Mouse (Mus musculus): ENCODE results near the gene Setmar. TPM values are rescaled to one million over a fixed set of nuclear protein-coding genes. Genes with fewer than 3 reads are reported as not detected.

Gene Setmar
- total and polyA plus RNA-seq, 3 experiments = 1.7 to 2.1 TPM; not detected in 1

DNA sequence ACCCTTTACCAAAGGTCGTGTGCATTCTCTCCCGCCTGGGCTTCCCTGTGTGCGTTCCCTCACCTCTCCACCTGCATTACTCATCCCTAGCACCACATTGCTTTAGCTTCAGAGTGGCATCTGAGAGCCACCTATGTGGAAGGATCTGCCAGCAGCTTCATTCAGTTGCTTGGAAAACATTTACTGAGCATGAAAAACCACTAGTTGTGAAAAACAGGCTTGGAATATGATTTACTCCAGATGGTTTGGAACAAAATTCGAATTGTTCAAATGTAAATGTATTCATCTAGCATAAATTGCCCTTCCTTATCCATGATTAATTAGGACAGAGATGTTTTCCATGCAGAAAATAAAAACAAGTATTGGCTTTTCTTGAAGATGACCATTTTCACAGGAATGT is 7.5 kb upstream of the Setmar start:
- H3K27me3 ChIP-seq (ENCODE audit: control insufficient read depth in 1 of 2, insufficient read depth in 2 of 2, low read length in 2 of 2) = peaks cover 6 to 8% of the 10 kb centered on the region in 2 experiments
- no peak overlapping the region for H3K4me3 ChIP-seq (ENCODE audit: control insufficient read depth in 1 of 2, insufficient read depth in 1 of 2, low read depth in 2 of 2, low read length in 2 of 2)

GRCm38 (mm10) chr6:108058066-108058465 is 6.8 kb upstream of the Setmar start:
- no peaks in the 10 kb centered on the region for H3K79me2 ChIP-seq (ENCODE audit: control insufficient read depth, insufficient read depth, low read length, poor library complexity)
- no peaks in the 10 kb centered on the region for H3K36me3 ChIP-seq (ENCODE audit: control insufficient read depth in 1 of 2, insufficient read depth in 2 of 2, low read length in 2 of 2)
- no peaks in the 10 kb centered on the region for H3K9me3 ChIP-seq (replicated peaks; ENCODE audit: insufficient read depth, low read length)
- H3K27me3 ChIP-seq (ENCODE audit: control insufficient read depth in 1 of 2, insufficient read depth in 2 of 2, low read length in 2 of 2) = peaks cover 6 to 8% of the 10 kb centered on the region in 2 experiments
- H3K4me3 ChIP-seq (ENCODE audit: control insufficient read depth in 1 of 2, insufficient read depth in 1 of 2, low read depth in 2 of 2, low read length in 2 of 2) = no peak overlapping the region
- no peak overlapping the region for H3K9ac ChIP-seq (ENCODE audit: control insufficient read depth, low read depth, low read length, poor library complexity, severe bottlenecking)
- no peak overlapping the region for H3K27ac ChIP-seq (ENCODE audit: control insufficient read depth, low read depth, low read length)
- no peak for DNase-seq (ENCODE audit: low read depth, low spot score)
- no peak for TF ChIP-seq POLR2AphosphoS5 (IDR thresholded peaks at IDR 0.05; ENCODE audit: borderline replicate concordance, low read depth, low read length)
- H3K4me1 ChIP-seq (ENCODE audit: control insufficient read depth in 1 of 2, insufficient read depth in 2 of 2, low read length in 2 of 2) = no peaks in the 10 kb centered on the region

More for the DNA sequence above, 7.5 kb upstream of the Setmar start:
- DNase-seq (ENCODE audit: low read depth, low spot score) = no peak
- Histone ChIP-seq H3K4me1 (ENCODE audit: control insufficient read depth in 1 of 2, insufficient read depth in 2 of 2, low read length in 2 of 2) (no peaks in the 10 kb centered on the region), H3K27ac (ENCODE audit: control insufficient read depth, low read depth, low read length) (no peak overlapping the region), H3K9ac (ENCODE audit: control insufficient read depth, low read depth, low read length, poor library complexity, severe bottlenecking) (no peak overlapping the region), H3K36me3 (ENCODE audit: control insufficient read depth in 1 of 2, insufficient read depth in 2 of 2, low read length in 2 of 2) (no peaks in the 10 kb centered on the region), H3K79me2 (ENCODE audit: control insufficient read depth, insufficient read depth, low read length, poor library complexity) (no peaks in the 10 kb centered on the region), H3K9me3 (replicated peaks; ENCODE audit: insufficient read depth, low read length) (no peaks in the 10 kb centered on the region)
- TF ChIP-seq NELFE (IDR thresholded peaks at IDR 0.05; ENCODE audit: low read depth, low read length) (no peak), ZKSCAN1 (IDR thresholded peaks at IDR 0.05; ENCODE audit: low read depth, low read length) (no peak), POLR2AphosphoS2 (IDR thresholded peaks at IDR 0.05; ENCODE audit: low read length) (no peak), MAFK (IDR thresholded peaks at IDR 0.05; ENCODE audit: borderline replicate concordance, low read depth, low read length) (no peak), HCFC1 (IDR thresholded peaks at IDR 0.05; ENCODE audit: low read depth, low read length) (no peak)

DNA sequence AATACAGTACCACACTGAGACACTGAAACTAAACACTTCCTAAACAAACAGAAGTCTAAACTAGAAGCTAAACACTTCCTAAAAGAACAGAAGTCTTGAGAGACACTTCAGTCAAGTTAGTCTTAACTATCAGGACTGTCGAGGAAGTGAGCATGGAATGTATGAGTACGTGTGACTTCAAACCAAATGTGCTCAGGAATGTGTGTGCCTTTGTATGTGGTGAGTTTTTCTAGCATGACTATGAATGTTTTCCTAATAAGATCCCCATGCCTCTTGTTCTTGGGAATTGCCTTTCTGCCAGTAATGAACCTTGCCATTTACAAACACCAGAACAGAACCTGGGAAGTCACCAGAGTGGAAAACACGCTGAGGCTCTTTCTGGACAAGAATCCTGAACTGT is 3.7 kb upstream of the Setmar start:
- Histone ChIP-seq H3K9ac (ENCODE audit: control insufficient read depth, low read depth, low read length, poor library complexity, severe bottlenecking) (no peak overlapping the region), H3K4me1 (ENCODE audit: control insufficient read depth in 1 of 2, insufficient read depth in 2 of 2, low read length in 2 of 2) (peaks cover 0 to 6% of the 10 kb centered on the region in 2 experiments; a peak in 1 of 4 replicates), H3K79me2 (ENCODE audit: control insufficient read depth, insufficient read depth, low read length, poor library complexity) (no peaks in the 10 kb centered on the region), H3K27ac (ENCODE audit: control insufficient read depth, low read depth, low read length) (no peak overlapping the region), H3K27me3 (ENCODE audit: control insufficient read depth in 1 of 2, insufficient read depth in 2 of 2, low read length in 2 of 2) (peaks cover 5 to 8% of the 10 kb centered on the region in 2 experiments), H3K36me3 (ENCODE audit: control insufficient read depth in 1 of 2, insufficient read depth in 2 of 2, low read length in 2 of 2) (peaks cover 0 to 1% of the 10 kb centered on the region in 2 experiments; a peak in 2 of 4 replicates), H3K4me3 (ENCODE audit: control insufficient read depth in 1 of 2, insufficient read depth in 1 of 2, low read depth in 2 of 2, low read length in 2 of 2) (no peak overlapping the region), H3K9me3 (replicated peaks; ENCODE audit: insufficient read depth, low read length) (no peaks in the 10 kb centered on the region)
- TF ChIP-seq SIN3A (IDR thresholded peaks at IDR 0.05; ENCODE audit: low read length) (no peak), ETS1 (IDR thresholded peaks at IDR 0.05; ENCODE audit: low read depth, low read length) (no peak), MYC (IDR thresholded peaks at IDR 0.05; ENCODE audit: low read depth, low read length) (no peak), MAFK (IDR thresholded peaks at IDR 0.05; ENCODE audit: borderline replicate concordance, low read depth, low read length) (no peak), CHD2 (IDR thresholded peaks at IDR 0.05; ENCODE audit: low read length) (no peak), POLR2AphosphoS2 (IDR thresholded peaks at IDR 0.05; ENCODE audit: low read length) (no peak), ELF1 (IDR thresholded peaks at IDR 0.05; ENCODE audit: low read depth, low read length) (no peak), TBP (IDR thresholded peaks at IDR 0.05; ENCODE audit: low read depth, low read length) (no peak), TAL1 (IDR thresholded peaks at IDR 0.05; ENCODE audit: low read length) (no peak), RAD21 (IDR thresholded peaks at IDR 0.05; ENCODE audit: low read depth, low read length) (no peak), NELFE (IDR thresholded peaks at IDR 0.05; ENCODE audit: low read depth, low read length) (no peak), ZNF384 (IDR thresholded peaks at IDR 0.05; ENCODE audit: low read depth, low read length) (no peak), USF1 (IDR thresholded peaks at IDR 0.05; ENCODE audit: low read depth, low read length) (no peak)
- no peak for DNase-seq (ENCODE audit: low read depth, low spot score)

All from MEL (cell line).